Mouse (Mus musculus) leukemia stem cell, adult 10-12 weeks (primary cell): ENCODE data around the gene Nr1i2. TPM values are rescaled to one million over a fixed set of nuclear protein-coding genes. Genes with fewer than 3 reads are reported as not detected.

ENCODE experiments used
- polyA plus RNA-seq: library from polyadenylated mRNA; stranded (reverse); fragments of >175 nt; gene quantifications from 2 replicates; pipeline ENCODE4 v1.2.3, GENCODE M21; 2012; ENCODE audit warnings: low replicate concordance

The Nr1i2 gene
- not detected in 2 replicates for polyA plus RNA-seq

GRCm38 (mm10) chr16:38294685-38295348, at the start of gene Nr1i2:
TSS of gene Nr1i2 (minus strand) at chr16:38294824.

DNA sequence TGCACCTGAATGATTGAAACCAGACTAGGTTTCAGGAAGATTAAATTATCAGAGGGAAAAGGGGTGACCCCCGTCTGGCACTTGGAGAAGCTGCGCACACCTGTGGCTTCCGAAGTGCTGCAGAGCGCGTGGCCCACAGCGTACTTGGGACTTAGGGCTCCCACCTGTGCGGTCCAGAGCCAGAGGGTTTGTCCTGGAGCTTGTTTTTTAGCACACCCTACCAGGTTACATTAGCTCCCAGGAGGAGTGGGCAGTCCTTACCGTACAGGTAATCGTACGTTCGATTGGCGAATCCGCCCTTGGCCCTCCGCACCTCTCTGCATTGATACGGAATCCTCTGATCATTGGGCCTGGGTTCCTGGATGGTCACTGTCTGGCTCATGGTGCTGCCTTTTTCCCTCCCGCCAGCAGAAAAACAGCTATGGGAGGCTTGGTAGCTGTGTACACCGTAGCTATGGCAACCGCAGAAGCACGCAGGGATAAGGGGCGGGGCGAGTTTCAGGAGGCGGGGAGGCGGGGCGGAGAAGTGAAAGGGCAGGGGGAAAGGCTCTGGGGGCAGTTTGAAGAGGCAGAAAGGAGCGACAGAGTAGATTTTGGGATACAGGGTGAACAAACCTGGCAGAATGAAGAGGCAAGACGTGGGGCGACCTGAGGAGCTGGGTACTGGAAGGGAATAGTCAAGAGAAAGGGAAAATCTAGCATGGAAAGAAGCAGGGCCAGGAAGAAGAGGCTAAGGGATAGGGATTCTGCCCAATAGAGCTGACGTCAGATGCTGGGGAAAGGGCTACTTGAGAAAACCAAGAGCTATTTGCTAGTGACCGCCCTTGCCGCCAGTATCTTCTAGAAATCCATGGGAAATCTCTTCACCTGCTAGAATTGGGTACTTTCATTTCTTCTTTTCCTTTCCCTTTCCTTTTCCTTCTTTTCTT, 47.0 kb upstream of the Nr1i2 start, which contains the start of gene Maats1:
Gene Maats1 (minus strand): TSS at position 748 of the 929 bp plus-strand sequence.

Other genes starting within 250 kb of the Nr1i2 start
- gene Gsk3b, start 205.8 kb downstream of the Nr1i2 start, polyA plus RNA-seq, result 16.0 and 23.8 TPM in 2 replicates
- not detected in 2 replicates for gene Maats1, start 47.3 kb upstream of the Nr1i2 start, polyA plus RNA-seq
- gene Cox17, start 52.2 kb upstream of the Nr1i2 start, polyA plus RNA-seq, result 33.5 and 55.3 TPM in 2 replicates
- 212 and 331 TPM in 2 replicates for gene Gm21987, start 52.2 kb upstream of the Nr1i2 start, polyA plus RNA-seq
- gene Popdc2, start 67.4 kb upstream of the Nr1i2 start, polyA plus RNA-seq, result 7.4 and 13.4 TPM in 2 replicates
- gene Pla1a, start 138.3 kb upstream of the Nr1i2 start, polyA plus RNA-seq, result 0.43 TPM in 1 of 2 replicates, not detected in the other
- gene Adprh, start 157.9 kb upstream of the Nr1i2 start, polyA plus RNA-seq, result 144 and 228 TPM in 2 replicates
- gene Cd80, start 160.7 kb upstream of the Nr1i2 start, polyA plus RNA-seq, result 0.23 and 0.67 TPM in 2 replicates
- 52.7 and 71.3 TPM in 2 replicates for gene Timmdc1, start 227.8 kb upstream of the Nr1i2 start, polyA plus RNA-seq